Mouse (Mus musculus) forebrain, embryonic 15.5 days (tissue): Measurements from ENCODE around the gene Cox7b2. TPM values are rescaled to one million over a fixed set of nuclear protein-coding genes. Genes with fewer than 3 reads are reported as not detected.

Experiments
- polyA plus RNA-seq: library from polyadenylated mRNA; unstranded; fragments of >200 nt; fragmentation: Nextera tagmentation; extraction: Ambion mirVana; gene quantifications from 2 replicates; pipeline ENCODE4 v1.2.1, GENCODE M21; 2015

Cox7b2 gene
- polyA plus RNA-seq, 1 experiment from 2014 or later: 0.34 TPM

Other genes with a start within 250 kb of the Cox7b2 start
- 17.8 and 18.8 TPM in 2 replicates for gene Gabrb1, start 109.9 kb upstream of the Cox7b2 start, polyA plus RNA-seq
- gene Gabra4, start 110.1 kb upstream of the Cox7b2 start, polyA plus RNA-seq: 18.2 and 20.2 TPM in 2 replicates